Mouse (Mus musculus) embryonic facial prominence, embryonic 11.5 days (tissue): Measurements from ENCODE around the gene Dcp1a. TPM values are rescaled to one million over a fixed set of nuclear protein-coding genes. Genes with fewer than 3 reads are reported as not detected.

Experiments used
- ATAC-seq: fragments of 200-750 bp; cut with Nextera tagmentation; replicated peaks from 2 replicates; pipeline ENCODE4 v1.8.0; 2017; ENCODE audit warnings: low read depth; ENCODE audit not compliant: insufficient number of reproducible peaks, low FRiP score, low TSS enrichment
- DNase-seq: peaks from one replicate; pipeline ENCODE4 v3.0.0-alpha.2; 2015; ENCODE audit warnings: low spot score
- H3K27ac ChIP-seq: fragments of 300-500 bp; sonication (generic); replicated peaks from 2 replicates; pipeline ENCODE4 v1.5.1; 2014; ENCODE audit warnings: mild to moderate bottlenecking, low read depth, low read length, control low read depth
- H3K27me3 ChIP-seq: fragments of 300-500 bp; sonication (generic); 2 replicates; pipeline ENCODE4 v1.6.1; 2014; ENCODE audit warnings: mild to moderate bottlenecking, low read length, moderate library complexity, mixed read lengths; ENCODE audit not compliant: control insufficient read depth, insufficient read depth
- H3K36me3 ChIP-seq: fragments of 300-500 bp; sonication (generic); replicated peaks from 2 replicates; pipeline ENCODE4 v1.6.1; 2014; ENCODE audit warnings: low read depth, mild to moderate bottlenecking, low read length, moderate library complexity, mixed read lengths; ENCODE audit not compliant: control insufficient read depth, insufficient read depth
- H3K4me1 ChIP-seq: fragments of 300-500 bp; sonication (generic); 2 replicates; pipeline ENCODE4 v1.6.1; 2014; ENCODE audit warnings: low read length, mixed read lengths; ENCODE audit not compliant: control insufficient read depth, insufficient read depth
- H3K4me2 ChIP-seq: fragments of 300-500 bp; sonication (generic); 2 replicates; pipeline ENCODE4 v1.6.1; 2014; ENCODE audit warnings: low read depth, mild to moderate bottlenecking, control low read depth, low read length, moderate library complexity
- H3K4me3 ChIP-seq: fragments of 300-500 bp; sonication (generic); 2 replicates; pipeline ENCODE4 v1.5.1; 2014; ENCODE audit warnings: low read depth, low read length, control low read depth
- H3K9ac ChIP-seq: fragments of 300-500 bp; sonication (generic); replicated peaks from 2 replicates; pipeline ENCODE4 v1.6.1; 2014; ENCODE audit warnings: mild to moderate bottlenecking, control low read depth, low read length
- H3K9me3 ChIP-seq: fragments of 300-500 bp; sonication (generic); replicated peaks from 2 replicates; pipeline ENCODE4 v1.6.1; 2016; ENCODE audit warnings: mild to moderate bottlenecking, low read length, inconsistent platforms, mixed read lengths; ENCODE audit not compliant: control insufficient read depth
- WGBS: fragments of 180-500 bp; shearing (Covaris S2); extraction: QIAGEN DNeasy Blood & Tissue Kit; methylation state at CpG from one replicate; pipeline ENCODE4 v1.1.7; 2014; 5-methylcytosine and 5-hydroxymethylcytosine counted together
- polyA plus RNA-seq: library from polyadenylated mRNA; unstranded; fragments of >200 nt; fragmentation: Nextera tagmentation; extraction: Ambion mirVana; gene quantifications from 2 replicates; pipeline ENCODE4 v1.2.1, GENCODE M21; 2014

Gene Dcp1a
- polyA plus RNA-seq, 1 experiment from 2014 or later: 34.8 TPM

DNA sequence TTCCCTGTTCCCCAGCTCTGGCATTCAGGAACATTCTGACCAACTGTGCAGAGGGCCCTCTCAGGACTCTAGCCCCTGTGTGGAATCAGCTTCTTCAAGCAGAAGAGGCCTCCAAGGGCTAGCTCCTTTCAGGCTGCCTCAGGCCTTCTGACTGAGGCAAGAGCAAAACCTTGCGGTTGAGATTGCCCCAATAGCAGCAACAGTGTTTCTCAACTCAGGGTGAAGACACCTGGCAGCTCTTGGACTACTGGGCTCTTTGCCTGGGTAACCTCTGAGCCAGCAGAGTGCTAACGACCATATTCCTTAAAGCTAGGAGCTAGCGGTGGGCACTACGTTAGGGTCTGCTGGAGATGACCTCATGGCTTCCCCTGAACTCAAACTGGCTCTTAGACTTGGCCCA is 73.8 kb downstream of the Dcp1a start:
- H3K4me1 ChIP-seq: no peaks in the 10 kb centered on the region
- H3K9ac ChIP-seq: no peak overlapping the region
- no peaks in the 10 kb centered on the region for H3K36me3 ChIP-seq
- H3K9me3 ChIP-seq: no peaks in the 10 kb centered on the region
- no peaks in the 10 kb centered on the region for H3K27me3 ChIP-seq
- no peak overlapping the region for H3K4me3 ChIP-seq
- no peak for ATAC-seq
- no peak overlapping the region for H3K4me2 ChIP-seq
- no peak overlapping the region for H3K27ac ChIP-seq
- WGBS: 89% methylated on average over 4 of the region's 4 CpGs
- no peak for DNase-seq

DNA sequence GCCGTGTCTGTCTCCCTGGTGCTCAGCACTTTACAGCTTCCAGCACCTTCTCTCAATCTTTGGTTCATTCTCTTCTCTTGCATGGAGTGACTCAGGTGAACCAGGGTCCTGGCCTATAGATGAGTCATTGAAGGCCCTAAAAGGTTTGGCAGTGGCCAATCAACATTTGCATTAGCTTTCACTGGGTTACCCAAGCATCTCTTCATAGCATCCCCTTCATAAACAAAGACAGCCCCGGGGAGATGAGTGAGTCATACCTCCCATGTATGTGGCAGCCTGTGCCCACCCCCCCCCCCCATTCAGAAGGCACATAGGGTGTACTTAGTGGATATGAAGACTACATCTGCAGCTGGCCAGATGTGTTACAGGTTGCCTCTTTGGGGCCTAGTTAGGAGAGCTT is 77.3 kb downstream of the Dcp1a start:
- no peak for DNase-seq
- no peak overlapping the region for H3K4me2 ChIP-seq
- 91% methylated on average over 2 of the region's 2 CpGs for WGBS
- H3K27ac ChIP-seq: no peak overlapping the region
- no peak overlapping the region for H3K9ac ChIP-seq
- ATAC-seq: no peak
- H3K27me3 ChIP-seq: no peaks in the 10 kb centered on the region
- no peak overlapping the region for H3K4me3 ChIP-seq
- H3K4me1 ChIP-seq: no peaks in the 10 kb centered on the region
- H3K36me3 ChIP-seq: peaks cover 8% of the 10 kb centered on the region
- no peaks in the 10 kb centered on the region for H3K9me3 ChIP-seq

GRCm38 (mm10) chr14:30557730-30558129 is 78.4 kb downstream of the Dcp1a start:
- DNase-seq (no peak), ATAC-seq (no peak)
- Histone ChIP-seq H3K27ac (no peak overlapping the region), H3K9me3 (no peaks in the 10 kb centered on the region), H3K36me3 (peaks cover 8% of the 10 kb centered on the region), H3K4me3 (no peak overlapping the region), H3K4me2 (no peak overlapping the region), H3K4me1 (no peaks in the 10 kb centered on the region), H3K27me3 (no peaks in the 10 kb centered on the region), H3K9ac (no peak overlapping the region)
- 83% methylated on average over 9 of the region's 9 CpGs for WGBS

- 86% methylated on average over 17 of the region's 17 CpGs for WGBS
These were observed 80.1 kb downstream of the Dcp1a start for GRCm38 (mm10) chr14:30559321-30559850.

GRCm38 (mm10) chr14:30560803-30561389 is 81.6 kb downstream of the Dcp1a start:
- ATAC-seq: no peak
- no peak overlapping the region for H3K9ac ChIP-seq
- no peak overlapping the region for H3K4me2 ChIP-seq
- H3K4me3 ChIP-seq: no peak overlapping the region
- no peak for DNase-seq
- H3K27ac ChIP-seq: no peak overlapping the region
- H3K9me3 ChIP-seq: no peaks in the 10 kb centered on the region
- H3K27me3 ChIP-seq: no peaks in the 10 kb centered on the region
- no peaks in the 10 kb centered on the region for H3K4me1 ChIP-seq
- peaks cover 18% of the 10 kb centered on the region for H3K36me3 ChIP-seq
- 87% methylated on average over 13 of the region's 13 CpGs for WGBS

More at GRCm38 (mm10) chr14:30559321-30559850, 80.1 kb downstream of the Dcp1a start:
- DNase-seq (no peak), ATAC-seq (no peak)
- no peaks in the 10 kb centered on the region for H3K27me3 ChIP-seq
- H3K4me1 ChIP-seq: no peaks in the 10 kb centered on the region
- no peak overlapping the region for H3K27ac ChIP-seq
- no peak overlapping the region for H3K4me3 ChIP-seq
- H3K36me3 ChIP-seq: peaks cover 8% of the 10 kb centered on the region
- no peak overlapping the region for H3K9ac ChIP-seq
- no peak overlapping the region for H3K4me2 ChIP-seq
- no peaks in the 10 kb centered on the region for H3K9me3 ChIP-seq

- ATAC-seq: no peak
- Histone ChIP-seq H3K9ac (no peak overlapping the region), H3K27ac (no peak overlapping the region), H3K4me3 (no peak overlapping the region), H3K9me3 (no peaks in the 10 kb centered on the region), H3K4me1 (no peaks in the 10 kb centered on the region), H3K36me3 (peaks cover 19% of the 10 kb centered on the region), H3K4me2 (no peak overlapping the region), H3K27me3 (no peaks in the 10 kb centered on the region)
- 90% methylated on average over 14 of the region's 14 CpGs for WGBS
- no peak for DNase-seq
These were observed 82.3 kb downstream of the Dcp1a start for GRCm38 (mm10) chr14:30561470-30562187.

DNA sequence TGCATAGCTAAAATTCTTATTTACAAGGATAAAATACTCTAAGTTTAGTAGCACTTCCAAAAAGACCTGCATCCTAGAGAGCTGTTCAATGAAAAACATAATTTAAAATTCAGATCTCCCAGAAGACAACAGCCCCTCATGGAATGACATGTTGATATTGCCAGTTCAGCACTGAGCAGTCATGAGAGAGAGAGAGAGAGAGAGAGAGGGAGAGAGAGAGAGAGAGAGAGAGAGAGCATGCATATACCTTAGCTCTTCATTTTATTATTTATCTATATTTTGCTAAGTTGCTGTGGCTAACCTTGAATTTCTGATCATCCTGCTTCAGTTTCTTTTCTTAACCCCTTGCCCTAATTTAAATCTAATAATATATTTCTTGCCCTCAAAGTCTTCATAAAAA is 83.0 kb downstream of the Dcp1a start:
- H3K36me3 ChIP-seq: peaks cover 25% of the 10 kb centered on the region
- no peak overlapping the region for H3K9ac ChIP-seq
- H3K4me3 ChIP-seq: no peak overlapping the region
- no peak overlapping the region for H3K27ac ChIP-seq
- DNase-seq (no peak), ATAC-seq (no peak)
- H3K9me3 ChIP-seq: no peaks in the 10 kb centered on the region
- no peaks in the 10 kb centered on the region for H3K27me3 ChIP-seq
- H3K4me1 ChIP-seq: no peaks in the 10 kb centered on the region
- H3K4me2 ChIP-seq: no peak overlapping the region

GRCm38 (mm10) chr14:30564451-30564850 is 85.1 kb downstream of the Dcp1a start:
- Histone ChIP-seq H3K9ac (no peak overlapping the region), H3K4me1 (no peaks in the 10 kb centered on the region), H3K4me2 (no peak overlapping the region), H3K36me3 (peaks cover 31% of the 10 kb centered on the region), H3K27ac (no peak overlapping the region), H3K9me3 (no peaks in the 10 kb centered on the region), H3K27me3 (no peaks in the 10 kb centered on the region), H3K4me3 (no peak overlapping the region)
- ATAC-seq: no peak
- DNase-seq: no peak
- WGBS: 94% methylated on average over 2 of the region's 2 CpGs
